Mouse (Mus musculus) liver, embryonic 14.5 days (tissue): Measurements from ENCODE around the gene Dlec1.

Experiments used
- CTCF ChIP-seq: IDR thresholded peaks from 2 replicates; pipeline ENCODE4 v1.5.1; 2016; ENCODE audit warnings: antibody characterized with exemption, low read depth, control low read depth
- EP300 ChIP-seq: IDR thresholded peaks from 2 replicates; pipeline ENCODE4 v1.6.1; 2016; ENCODE audit warnings: antibody characterized with exemption, low read depth

- TF ChIP-seq CTCF (no peak), EP300 (no peak)
These were observed 62.5 kb downstream of the Dlec1 start for GRCm38 (mm10) chr9:119164743-119165142.
